Mouse (Mus musculus) E14TG2a.4 (cell line): ENCODE measurements at regions not wholly inside any gene's neighbourhood (a gene's known extent, or its start where the extent isn't known, plus 50 kb on each side); places are given as distances from the start of the nearest gene placed in this dataset.

Experiments
- CTCF ChIP-seq: conservative IDR thresholded peaks from 2 replicates; pipeline ENCODE4 v1.5.1; 2014; ENCODE audit warnings: low read length
- POU5F1 ChIP-seq: IDR thresholded peaks from 2 replicates; pipeline ENCODE4 v1.6.1; 2014; ENCODE audit warnings: low read length, borderline replicate concordance

DNA sequence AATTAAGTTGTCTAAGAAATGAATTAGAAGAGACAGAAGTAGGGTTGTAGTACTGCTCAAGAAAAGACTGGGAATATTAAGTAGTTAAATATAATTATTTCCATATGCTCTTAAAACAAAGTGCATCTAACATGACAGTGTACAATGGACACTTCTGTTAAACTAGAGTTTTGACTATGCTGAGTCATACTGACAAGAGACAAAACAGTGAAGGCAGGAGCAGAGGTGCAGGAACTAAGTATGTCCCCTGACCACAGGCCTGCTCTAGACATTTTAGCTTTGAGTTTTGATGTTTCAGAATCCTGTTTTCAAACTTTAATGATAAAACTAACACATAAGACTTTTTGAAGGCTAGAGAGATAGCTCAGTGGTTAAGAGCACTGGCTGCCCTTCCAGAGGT is 123.6 kb downstream of the Mex3b start:
- no peak for TF ChIP-seq CTCF
- TF ChIP-seq POU5F1, result no peak
